Mouse (Mus musculus): Measurements from ENCODE around the gene Abca3.

DNA sequence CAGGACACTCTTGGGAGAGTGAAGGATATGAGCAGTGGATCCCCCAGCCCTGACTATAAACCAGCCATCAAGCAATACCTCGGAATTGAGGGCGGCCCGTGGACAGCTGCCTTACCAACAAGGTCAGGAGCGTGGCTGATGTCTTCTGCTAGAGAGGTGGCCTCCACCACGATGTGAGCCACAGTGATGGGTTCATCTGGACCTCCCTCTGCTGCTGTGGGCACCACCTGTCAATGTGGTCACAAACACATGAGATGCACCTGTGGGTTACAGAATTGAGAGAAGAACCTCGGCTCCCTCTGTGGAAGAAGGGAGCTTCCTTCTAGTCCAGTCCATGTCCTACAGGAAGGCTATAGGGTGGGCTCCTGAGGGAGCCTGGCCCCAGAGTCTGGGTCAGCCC is 97.8 kb downstream of the Abca3 start:
- TF ChIP-seq POLR2A (IDR thresholded peaks at IDR 0.05; ENCODE audit: extremely low read depth, insufficient read depth, low read length) (no peak), CTCF (IDR thresholded peaks at IDR 0.05; ENCODE audit: extremely low read depth, insufficient read depth, low read length) (no peak)
